Mouse (Mus musculus) midbrain, postnatal 0 days (tissue): ENCODE results near the gene Crb2. TPM values are rescaled to one million over a fixed set of nuclear protein-coding genes. Genes with fewer than 3 reads are reported as not detected.

Source experiments
- ATAC-seq: fragments of 200-750 bp; cut with Nextera tagmentation; 2 replicates; pipeline ENCODE4 v1.8.0; 2017; ENCODE audit warnings: moderate number of reproducible peaks, mild to moderate bottlenecking, moderate TSS enrichment, moderate library complexity; ENCODE audit not compliant: low FRiP score
- DNase-seq: peaks from one replicate; pipeline ENCODE4 v3.0.0-alpha.2; 2015; ENCODE audit warnings: low spot score
- H3K27ac ChIP-seq: fragments of 300-500 bp; sonication (generic); 2 replicates; pipeline ENCODE4 v1.5.1; 2014; ENCODE audit warnings: low read depth, mild to moderate bottlenecking, low read length, mixed read lengths
- H3K27me3 ChIP-seq: fragments of 300-500 bp; sonication (generic); 2 replicates; pipeline ENCODE4 v1.6.1; 2014; ENCODE audit warnings: low read length, control low read depth, mixed read lengths; ENCODE audit not compliant: insufficient read depth
- H3K36me3 ChIP-seq: fragments of 300-500 bp; sonication (generic); 2 replicates; pipeline ENCODE4 v1.6.1; 2014; ENCODE audit warnings: low read length, control low read depth, mixed read lengths; ENCODE audit not compliant: insufficient read depth
- H3K4me1 ChIP-seq: fragments of 300-500 bp; sonication (generic); 2 replicates; pipeline ENCODE4 v1.6.1; 2014; ENCODE audit warnings: mild to moderate bottlenecking, control low read depth, antibody characterized with exemption, low read length, mixed read lengths; ENCODE audit not compliant: insufficient read depth
- H3K4me2 ChIP-seq: fragments of 300-500 bp; sonication (generic); 2 replicates; pipeline ENCODE4 v1.6.1; 2014; ENCODE audit warnings: low read depth, mild to moderate bottlenecking, low read length, mixed read lengths; ENCODE audit not compliant: poor library complexity, severe bottlenecking
- H3K4me3 ChIP-seq: fragments of 300-500 bp; sonication (generic); 2 replicates; pipeline ENCODE4 v1.5.1; 2014; ENCODE audit warnings: low read depth, mild to moderate bottlenecking, low read length, moderate library complexity
- H3K9ac ChIP-seq: fragments of 300-500 bp; sonication (generic); replicated peaks from 2 replicates; pipeline ENCODE4 v1.6.1; 2014; ENCODE audit warnings: mild to moderate bottlenecking, low read length, moderate library complexity, mixed read lengths; ENCODE audit not compliant: poor library complexity, severe bottlenecking
- H3K9me3 ChIP-seq: fragments of 300-500 bp; sonication (generic); 2 replicates; pipeline ENCODE4 v1.6.1; 2016; ENCODE audit warnings: low read length, control low read depth
- CTCF ChIP-seq: IDR thresholded peaks from 2 replicates; pipeline ENCODE4 v1.5.1; 2016; ENCODE audit warnings: antibody characterized with exemption, mild to moderate bottlenecking
- WGBS: fragments of 180-500 bp; shearing (Covaris S2); extraction: QIAGEN DNeasy Blood & Tissue Kit; methylation state at CpG from one replicate; pipeline ENCODE4 v1.1.7; 2014; 5-methylcytosine and 5-hydroxymethylcytosine counted together
- polyA plus RNA-seq: library from polyadenylated mRNA; unstranded; fragments of >200 nt; fragmentation: Nextera tagmentation; extraction: Ambion mirVana; gene quantifications from 2 replicates; pipeline ENCODE4 v1.2.1, GENCODE M21; 2015
- total RNA-seq: library from RNA; depleted of rRNA; stranded (reverse); fragments of >200 nt; gene quantifications from 2 replicates; pipeline ENCODE4 v1.2.3, GENCODE M21; 2014

Gene Crb2
- total and polyA plus RNA-seq, 2 experiments from 2014 or later, result 1.7 to 4.8 TPM

GRCm38 (mm10) chr2:37799137-37799536 lies 23.1 kb downstream of the Crb2 start:
- Histone ChIP-seq H3K9ac (no peak overlapping the region), H3K4me1 (no peaks in the 10 kb centered on the region), H3K4me3 (no peak overlapping the region), H3K9me3 (no peaks in the 10 kb centered on the region), H3K4me2 (no peak overlapping the region), H3K27me3 (no peaks in the 10 kb centered on the region), H3K27ac (no peak overlapping the region), H3K36me3 (peaks cover 8% of the 10 kb centered on the region; the same call in 1 of the 2 replicates)
- TF ChIP-seq CTCF, result no peak
- DNase-seq (no peak), ATAC-seq (no peak)
- 60% methylated on average over 6 of the region's 6 CpGs for WGBS

DNA sequence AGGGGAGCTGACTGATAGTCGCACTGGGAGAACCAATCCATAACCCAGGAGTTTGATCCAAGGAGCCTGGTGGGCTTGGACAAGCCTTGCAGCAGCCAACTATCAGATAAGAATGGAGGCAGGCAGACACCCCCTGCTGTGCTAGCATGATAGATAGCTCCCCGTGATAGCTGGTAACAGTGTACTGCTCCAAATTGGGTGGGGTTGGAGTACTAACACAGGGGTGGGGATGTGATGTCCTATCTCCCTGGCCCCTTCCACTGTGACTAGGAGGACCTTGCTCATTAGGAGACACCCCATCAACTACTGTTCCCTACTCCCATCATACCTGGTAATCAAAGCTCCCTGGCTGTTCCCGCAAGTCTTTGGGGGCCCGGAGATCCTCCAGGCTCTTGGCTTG lies 25.6 kb downstream of the Crb2 start:
- no peak overlapping the region for H3K9ac ChIP-seq
- H3K27ac ChIP-seq, result no peak overlapping the region
- no peak for DNase-seq
- H3K27me3 ChIP-seq, result no peaks in the 10 kb centered on the region
- H3K36me3 ChIP-seq, result peaks cover 11% of the 10 kb centered on the region
- WGBS, result 81% methylated on average over 4 of the region's 4 CpGs
- no peak for TF ChIP-seq CTCF
- ATAC-seq, result no peak
- H3K4me2 ChIP-seq, result no peak overlapping the region
- H3K4me1 ChIP-seq, result no peaks in the 10 kb centered on the region
- H3K9me3 ChIP-seq, result no peaks in the 10 kb centered on the region
- H3K4me3 ChIP-seq, result no peak overlapping the region

DNA sequence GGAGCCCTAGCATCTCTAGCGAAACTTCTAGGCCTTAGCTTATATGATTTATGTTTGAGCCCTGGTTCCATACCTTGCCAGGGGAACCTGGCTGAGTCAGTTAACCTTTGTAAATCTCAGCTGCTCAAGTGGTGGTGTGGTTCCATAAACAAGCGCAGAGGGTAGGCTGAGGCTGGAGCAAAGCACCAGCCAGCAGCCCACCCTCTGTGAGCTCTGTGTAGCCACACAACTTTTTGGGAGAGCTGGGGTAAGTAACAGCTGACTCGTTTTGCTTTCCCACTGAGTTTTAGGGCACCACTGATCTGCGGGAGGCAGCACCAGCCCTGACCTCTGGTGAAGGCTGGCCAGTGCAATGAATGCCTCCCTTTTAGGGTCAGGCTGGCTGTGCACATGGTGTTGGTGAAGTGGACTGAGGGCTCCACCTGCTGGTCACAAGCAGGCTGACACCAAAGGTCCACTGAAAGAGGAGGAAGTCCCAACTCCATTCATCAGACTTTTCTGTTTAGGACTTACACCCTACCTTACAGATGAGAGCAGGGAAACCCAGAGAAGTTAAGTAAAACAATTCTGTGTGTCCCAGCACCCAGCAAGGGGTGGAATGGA lies 26.7 kb downstream of the Crb2 start:
- no peak overlapping the region for H3K27ac ChIP-seq
- ATAC-seq (peak; percentile 61), DNase-seq (peak; percentile 78)
- no peak overlapping the region for H3K9ac ChIP-seq
- no peak overlapping the region for H3K4me2 ChIP-seq
- WGBS, result 43% methylated on average over 4 of the region's 4 CpGs
- peak; percentile 95 for TF ChIP-seq CTCF
- H3K4me3 ChIP-seq, result no peak overlapping the region
- no peaks in the 10 kb centered on the region for H3K27me3 ChIP-seq
- no peaks in the 10 kb centered on the region for H3K9me3 ChIP-seq
- peaks cover 11% of the 10 kb centered on the region for H3K36me3 ChIP-seq
- H3K4me1 ChIP-seq, result no peaks in the 10 kb centered on the region

- H3K9ac ChIP-seq, result no peak overlapping the region
- ATAC-seq, result no peak
- no peaks in the 10 kb centered on the region for H3K9me3 ChIP-seq
- H3K4me1 ChIP-seq, result no peaks in the 10 kb centered on the region
- WGBS, result 70% methylated on average over 2 of the region's 2 CpGs
- H3K4me3 ChIP-seq, result no peak overlapping the region
- H3K4me2 ChIP-seq, result no peak overlapping the region
- peak; percentile 54 for DNase-seq
- TF ChIP-seq CTCF, result no peak
- no peaks in the 10 kb centered on the region for H3K27me3 ChIP-seq
- peaks cover 13% of the 10 kb centered on the region for H3K36me3 ChIP-seq
- H3K27ac ChIP-seq, result no peak overlapping the region
Observed at GRCm38 (mm10) chr2:37811682-37812081, 35.6 kb downstream of the Crb2 start.

DNA sequence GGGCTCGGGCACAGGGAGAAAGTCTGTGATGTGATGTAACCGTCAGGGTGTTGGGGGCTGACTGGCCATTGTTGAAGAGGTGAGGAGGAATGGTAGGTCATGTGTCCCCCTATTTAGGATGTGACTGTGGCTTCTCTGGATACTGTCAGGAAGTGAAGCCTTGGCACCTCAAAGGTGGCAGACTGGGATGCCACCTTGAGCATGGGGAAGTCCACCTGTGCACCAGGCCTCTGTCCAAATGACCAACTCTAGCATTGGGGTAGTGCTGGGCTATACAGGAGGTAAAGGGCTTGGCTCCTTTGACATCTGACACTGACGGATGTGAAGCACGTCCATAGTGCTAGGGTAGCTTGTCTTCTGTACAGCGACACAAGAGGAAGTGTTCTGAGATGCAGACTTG lies 36.4 kb downstream of the Crb2 start:
- no peak overlapping the region for H3K4me3 ChIP-seq
- H3K9me3 ChIP-seq, result no peaks in the 10 kb centered on the region
- H3K36me3 ChIP-seq, result peaks cover 13% of the 10 kb centered on the region
- no peak overlapping the region for H3K4me2 ChIP-seq
- TF ChIP-seq CTCF, result no peak
- no peak for ATAC-seq
- 95% methylated on average over 5 of the region's 5 CpGs for WGBS
- H3K27ac ChIP-seq, result no peak overlapping the region
- no peak for DNase-seq
- H3K4me1 ChIP-seq, result no peaks in the 10 kb centered on the region
- H3K9ac ChIP-seq, result no peak overlapping the region
- H3K27me3 ChIP-seq, result no peaks in the 10 kb centered on the region

- Histone ChIP-seq H3K27ac (no peak overlapping the region), H3K4me2 (no peak overlapping the region), H3K4me3 (no peak overlapping the region), H3K36me3 (peaks cover 13% of the 10 kb centered on the region), H3K27me3 (no peaks in the 10 kb centered on the region), H3K9me3 (no peaks in the 10 kb centered on the region), H3K9ac (no peak overlapping the region), H3K4me1 (no peaks in the 10 kb centered on the region; the same call in 1 of the 2 replicates)
- 78% methylated on average over 8 of the region's 8 CpGs for WGBS
- peak; percentile 50 for TF ChIP-seq CTCF
- no peak for DNase-seq
- ATAC-seq, result no peak
Observed at GRCm38 (mm10) chr2:37814820-37815361, 38.8 kb downstream of the Crb2 start.
